Mouse (Mus musculus) common myeloid progenitor, adult 5-6 weeks (primary cell): ENCODE results near the gene Gpr156. TPM values are rescaled to one million over a fixed set of nuclear protein-coding genes. Genes with fewer than 3 reads are reported as not detected.

Experiments used
- ATAC-seq: replicated peaks from 2 replicates; pipeline ENCODE4 v1.8.0; 2016; ENCODE audit warnings: low read depth, mild to moderate bottlenecking, moderate TSS enrichment, inconsistent platforms; ENCODE audit not compliant: poor library complexity, severe bottlenecking
- total RNA-seq: library from RNA; stranded (forward); fragments of 200-1000, 187-1606 nt; gene quantifications from 2 replicates; pipeline ENCODE4 v1.2.3, GENCODE M21; 2017

Gene Gpr156
- total RNA-seq, 1 experiment from 2014 or later, result not detected

- ATAC-seq, result no peak
These were observed 5.2 kb upstream of the Gpr156 start for GRCm38 (mm10) chr16:37911086-37911485.

GRCm38 (mm10) chr16:37916818-37917201 lies 514 bp downstream of the Gpr156 start:
- 0 out of 2 replicates have a peak, but pooled peaks have one; percentile 25 for ATAC-seq

DNA sequence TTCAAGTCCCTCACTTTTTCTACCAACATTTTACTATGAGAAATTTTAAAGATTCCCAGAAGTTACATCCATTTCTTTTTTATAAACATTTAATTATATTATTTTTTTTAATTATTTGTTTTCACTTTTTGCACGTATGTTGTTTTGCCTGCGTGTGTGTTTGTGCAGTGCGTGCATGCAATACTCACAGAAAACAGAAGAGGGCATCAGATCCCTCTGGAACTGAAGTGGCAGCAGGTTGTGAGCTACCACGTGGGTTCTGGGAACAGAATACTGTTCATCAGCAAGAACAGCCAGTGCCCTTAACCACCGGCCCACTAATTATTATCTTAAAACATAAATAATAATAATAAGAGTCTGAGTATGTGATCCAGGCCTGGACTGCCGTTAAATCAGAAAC lies 2.7 kb downstream of the Gpr156 start:
- no peak for ATAC-seq

DNA sequence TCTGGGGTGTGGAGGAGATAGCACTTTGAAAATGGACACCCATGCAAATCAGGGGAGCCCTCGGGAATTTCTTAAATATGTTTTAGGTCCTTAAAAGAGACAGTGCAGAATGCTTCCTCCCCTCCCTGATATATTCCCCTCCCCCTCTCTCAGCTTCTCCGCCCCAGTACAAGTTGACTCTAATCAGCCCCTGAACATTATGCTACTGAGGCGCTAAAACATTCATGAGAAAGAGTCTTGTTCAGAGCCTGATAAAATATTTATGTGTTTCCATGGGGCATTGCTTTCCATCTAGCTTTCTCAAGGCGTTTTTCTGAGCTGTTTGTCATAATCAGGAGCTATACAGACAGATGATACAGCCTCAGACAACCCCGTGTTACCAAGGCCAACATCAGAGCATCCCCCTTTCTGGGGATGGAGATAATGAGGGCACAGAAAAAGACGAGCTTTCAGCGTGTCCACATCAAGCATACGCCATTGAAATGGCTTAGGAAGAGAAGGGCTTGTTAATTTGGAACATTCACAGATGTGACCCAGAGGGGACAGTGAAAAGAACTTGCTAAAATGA lies 4.6 kb downstream of the Gpr156 start:
- ATAC-seq, result no peak

- ATAC-seq, result no peak
These were observed 9.8 kb downstream of the Gpr156 start for GRCm38 (mm10) chr16:37926087-37926486.

DNA sequence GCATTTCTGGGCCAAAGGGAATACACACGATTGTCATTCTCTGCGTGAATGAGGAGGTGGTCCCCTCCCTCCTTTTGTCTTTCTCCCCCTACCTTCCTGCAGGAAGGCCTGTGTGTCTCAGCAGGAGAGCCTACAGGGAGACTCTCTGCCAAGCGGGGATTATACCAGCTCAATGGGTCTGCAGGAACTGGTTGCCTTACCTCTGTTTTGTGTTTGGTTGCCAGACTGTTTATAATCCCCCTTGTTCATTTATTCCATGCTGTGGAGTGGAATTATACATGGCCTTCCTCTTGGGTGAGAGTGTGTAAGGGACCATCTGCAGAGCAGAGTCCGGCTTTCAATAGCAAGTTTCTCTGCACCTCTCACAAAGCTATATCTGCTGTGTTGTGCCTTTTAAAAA lies 10.8 kb downstream of the Gpr156 start:
- no peak for ATAC-seq

DNA sequence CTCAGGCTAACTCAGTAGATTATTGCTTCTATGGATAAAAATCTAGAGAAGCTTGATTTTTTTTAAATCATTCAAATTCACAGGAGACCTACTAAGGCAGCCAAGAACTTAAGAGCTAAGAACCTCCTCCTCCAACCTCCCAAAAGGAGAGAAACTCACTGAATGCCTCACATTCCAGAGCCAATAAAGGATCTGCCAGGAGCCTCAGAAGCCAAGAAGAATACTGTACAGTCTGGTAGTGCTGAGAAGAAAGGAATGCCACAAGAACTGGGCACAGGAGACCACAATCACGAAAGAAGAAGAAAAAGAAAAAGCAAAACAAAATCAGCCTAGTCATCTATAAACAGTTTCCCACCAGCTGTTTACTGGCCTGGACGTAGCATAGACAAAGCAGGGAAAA lies 12.7 kb downstream of the Gpr156 start:
- no peak for ATAC-seq

- no peak for ATAC-seq
These were observed 13.3 kb downstream of the Gpr156 start for GRCm38 (mm10) chr16:37929626-37930025.

DNA sequence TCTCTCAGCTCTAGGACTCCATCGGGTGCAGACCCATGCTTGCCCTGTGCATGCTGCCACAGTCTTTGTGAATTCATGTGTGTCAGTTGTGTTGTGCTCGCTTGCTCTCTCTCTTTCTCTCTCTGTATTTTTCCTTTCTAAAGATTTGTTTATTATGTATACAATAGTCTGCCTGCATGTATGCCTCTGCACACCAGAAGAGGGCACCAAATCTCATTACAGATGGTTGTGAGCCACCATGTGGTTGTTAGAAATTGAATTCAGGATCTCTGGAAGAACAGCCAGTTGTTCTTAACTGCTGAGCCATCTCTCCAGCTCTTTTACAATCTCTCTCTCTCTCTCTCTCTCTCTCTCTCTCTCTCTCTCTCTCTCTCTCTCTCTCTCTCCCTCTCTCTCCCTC lies 18.6 kb downstream of the Gpr156 start:
- no peak for ATAC-seq

DNA sequence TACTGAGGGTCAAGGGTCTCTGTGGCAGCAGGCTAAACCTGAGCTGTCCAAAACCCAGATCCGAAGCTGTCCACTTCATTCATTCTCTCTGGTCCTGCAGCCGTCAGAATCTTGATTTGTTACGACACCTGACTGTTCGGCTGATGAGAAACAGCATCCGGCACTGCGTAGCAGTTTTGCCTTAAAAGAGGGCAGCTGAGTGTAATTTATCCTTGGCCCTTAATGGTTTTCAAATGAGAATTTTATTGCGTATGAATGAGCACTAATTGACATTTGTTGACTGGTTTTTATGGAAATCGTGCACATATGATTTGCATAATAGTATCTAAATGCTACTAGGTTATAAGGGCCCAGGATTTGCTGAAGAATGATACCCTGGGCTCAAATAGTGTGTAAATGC lies 21.0 kb downstream of the Gpr156 start:
- no peak for ATAC-seq

DNA sequence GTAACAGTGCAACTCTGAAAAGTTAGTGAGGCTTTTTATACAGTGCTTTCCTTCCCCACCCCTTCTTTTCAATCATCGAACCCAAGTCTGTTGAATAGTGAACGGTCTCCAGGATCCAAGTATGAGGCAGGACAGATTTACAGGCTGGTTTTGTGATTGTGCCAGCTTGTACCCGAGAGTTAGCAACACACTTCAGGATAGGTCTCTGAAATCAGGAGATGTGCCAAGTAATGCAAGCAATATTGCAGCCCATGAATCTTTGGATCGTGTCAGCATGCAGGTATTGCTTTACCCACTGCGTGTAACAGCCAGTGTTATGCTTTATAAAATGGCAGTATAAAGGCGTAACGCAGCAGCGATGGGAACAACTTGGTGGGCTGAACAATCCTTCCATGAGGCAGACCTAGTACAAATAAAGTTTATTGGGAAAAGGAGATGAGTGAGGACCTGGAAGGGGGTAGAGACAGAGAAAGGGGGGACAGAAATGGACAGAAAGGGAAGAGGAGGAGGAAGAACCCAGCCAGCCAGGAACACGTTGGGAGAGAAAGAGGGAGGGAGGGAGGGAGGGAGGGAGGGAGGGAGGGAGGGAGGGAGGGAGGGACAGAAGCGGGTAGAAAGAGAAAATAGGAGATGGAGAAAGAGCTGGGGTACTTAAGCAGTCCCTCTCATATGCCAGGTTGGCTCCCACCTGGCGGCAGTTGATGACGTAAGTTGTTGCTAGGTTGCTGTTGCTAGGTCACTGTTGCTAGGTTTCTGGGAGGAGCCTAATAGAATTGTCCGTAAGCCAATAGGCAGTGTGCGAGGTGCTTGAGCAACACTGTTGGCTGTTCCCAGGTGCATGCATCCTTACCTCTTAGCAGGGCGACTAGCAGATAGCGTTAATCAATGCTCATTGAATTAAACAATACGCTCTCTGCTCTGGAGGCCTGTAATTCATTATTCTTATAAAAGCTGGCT lies 22.1 kb downstream of the Gpr156 start:
- ATAC-seq, result no peak

- no peak for ATAC-seq
These were observed 23.0 kb downstream of the Gpr156 start for GRCm38 (mm10) chr16:37939082-37939863.

DNA sequence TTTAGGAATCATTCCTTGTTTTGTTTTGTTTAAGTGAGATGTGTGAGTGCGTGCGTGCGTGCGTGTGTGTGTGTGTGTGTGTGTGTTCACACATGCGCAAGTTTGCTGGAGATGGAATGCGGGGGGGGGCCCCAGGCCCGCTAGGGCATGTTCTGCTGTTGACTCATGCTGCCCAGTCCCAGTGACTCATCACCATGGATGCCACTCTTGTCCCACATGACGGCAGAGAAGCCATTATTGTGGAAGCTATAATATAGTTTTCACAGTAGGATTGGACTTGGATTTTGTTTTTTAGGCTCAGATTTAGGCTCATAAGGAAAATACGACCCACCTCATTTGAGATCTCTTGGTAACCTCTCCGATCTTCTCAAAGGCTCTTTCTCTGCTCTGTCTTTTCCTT lies 24.0 kb downstream of the Gpr156 start:
- no peak for ATAC-seq

GRCm38 (mm10) chr16:37943701-37944100 lies 27.4 kb downstream of the Gpr156 start:
- no peak for ATAC-seq

DNA sequence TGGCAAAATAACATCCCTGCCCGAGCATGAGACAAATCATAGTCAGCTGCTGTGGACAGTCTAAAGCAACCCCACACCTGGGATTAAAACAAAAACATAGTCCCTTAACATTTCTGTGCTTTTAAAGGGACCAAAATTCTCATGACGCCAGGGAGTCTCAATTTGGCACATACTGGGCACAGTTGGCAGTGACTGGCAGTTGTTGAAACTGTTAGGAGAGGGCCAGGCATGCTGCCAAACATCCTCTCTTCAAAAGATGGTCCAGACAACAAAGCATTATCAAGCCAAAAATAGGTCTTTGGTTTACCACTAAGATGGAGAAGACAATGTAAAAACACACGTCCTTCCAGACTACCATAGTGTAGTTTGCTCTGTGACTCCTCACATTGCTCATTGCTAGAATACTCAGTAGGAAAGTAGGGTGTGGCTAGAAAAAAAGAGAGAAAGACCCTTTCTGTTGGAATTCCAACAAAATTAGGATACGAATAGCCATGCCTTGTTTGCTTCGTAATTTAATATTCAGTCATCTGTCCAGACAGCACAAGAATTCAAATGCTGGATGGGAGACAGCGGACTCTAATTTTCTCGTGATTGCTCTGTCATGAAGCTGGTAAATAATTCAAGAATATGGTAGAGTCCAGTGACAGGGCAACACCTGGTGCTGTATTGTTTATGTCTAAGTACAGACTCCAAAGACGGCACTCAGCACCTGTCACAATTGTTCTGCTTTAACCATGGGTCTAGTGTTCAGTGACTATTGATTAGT lies 28.9 kb downstream of the Gpr156 start:
- no peak for ATAC-seq

GRCm38 (mm10) chr16:37947160-37947559 lies 30.9 kb downstream of the Gpr156 start:
- peak; percentile 97 for ATAC-seq

DNA sequence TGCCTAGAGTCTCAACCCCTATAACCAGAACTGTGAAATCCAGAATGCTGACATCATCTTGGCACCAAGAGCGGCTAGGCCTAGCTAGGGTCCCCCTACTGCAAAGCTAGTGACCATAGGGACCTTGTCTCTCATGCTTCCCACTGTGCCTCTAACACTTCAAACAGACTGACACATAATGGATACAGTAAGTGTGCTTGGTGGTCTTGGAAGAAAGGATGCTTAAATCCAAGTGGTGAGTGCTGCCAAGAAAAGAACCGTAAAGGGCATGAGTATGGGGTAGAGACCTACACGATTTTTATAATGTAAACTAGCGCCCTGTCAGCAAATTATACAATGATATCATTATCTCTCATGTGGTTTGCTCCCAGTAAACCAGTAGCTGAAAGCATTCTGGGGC lies 32.1 kb downstream of the Gpr156 start:
- no peak for ATAC-seq

GRCm38 (mm10) chr16:37951171-37951570 lies 34.9 kb downstream of the Gpr156 start:
- no peak for ATAC-seq

DNA sequence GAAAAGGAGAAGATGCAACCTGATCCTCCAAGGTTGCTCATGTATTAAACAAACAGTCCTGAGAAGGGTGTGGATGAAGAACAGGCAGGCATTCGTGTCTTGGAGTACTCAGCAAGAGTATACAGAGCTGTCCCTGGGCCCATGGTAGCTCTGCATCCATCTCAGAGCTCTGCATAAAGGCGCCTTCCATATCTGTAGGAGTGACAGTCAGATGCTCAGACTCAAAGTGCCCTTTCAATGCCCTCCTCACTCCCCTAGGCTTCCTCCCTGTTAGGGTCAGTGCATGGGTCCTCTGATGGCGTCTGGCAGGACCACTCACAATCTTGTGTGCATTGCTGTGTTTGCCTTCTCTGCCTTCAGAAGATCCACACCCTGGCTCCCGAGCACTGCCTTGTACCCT lies 36.9 kb downstream of the Gpr156 start:
- ATAC-seq, result no peak
